Mouse (Mus musculus): ENCODE data around the gene Rae1. TPM values are rescaled to one million over a fixed set of nuclear protein-coding genes. Genes with fewer than 3 reads are reported as not detected.

Rae1 gene
- total RNA-seq, 2 experiments from 2014 or later: 24.4 to 25.3 TPM

GRCm38 (mm10) chr2:173064864-173065263, 64.9 kb downstream of the Rae1 start:
- intact Hi-C loops (cut with DNase I): no loop called here

More at GRCm38 (mm10) chr2:173064864-173065263, 64.9 kb downstream of the Rae1 start:
- no peak for DNase-seq (ENCODE audit: low spot score)

Other genes starting within 250 kb of the Rae1 start
- gene Bmp7, start 59.8 kb upstream of the Rae1 start, total RNA-seq (2021): 1 to 10 TPM in 1 of 2 experiments, under 1 TPM in 1; 0.83 to 1.6 TPM
- not detected for gene Spo11, start 22.4 kb upstream of the Rae1 start, total RNA-seq (2021)
- 100 to 1,000 TPM; 167 to 223 TPM for gene Rbm38, start 20.4 kb downstream of the Rae1 start, total RNA-seq (2021)
- gene Ctcfl, start 119.4 kb downstream of the Rae1 start, total RNA-seq (2021): under 1 TPM; 0.14 to 0.18 TPM
- 10 to 100 TPM; 10.1 to 16.0 TPM for gene Pck1, start 152.9 kb downstream of the Rae1 start, total RNA-seq (2021)
- gene Zbp1, start 218.8 kb downstream of the Rae1 start, total RNA-seq (2021): 1 to 10 TPM in 1 of 2 experiments, under 1 TPM in 1; 0.26 to 1.5 TPM